Mouse (Mus musculus): Measurements from ENCODE around the gene Cntnap5b. TPM values are rescaled to one million over a fixed set of nuclear protein-coding genes. Genes with fewer than 3 reads are reported as not detected.

The Cntnap5b gene
- polyA plus RNA-seq, 1 experiment, result 56.1 TPM

GRCm38 (mm10) chr1:100180050-100180449, 407.5 kb downstream of the Cntnap5b start:
- TF ChIP-seq POLR2A (IDR thresholded peaks at IDR 0.05; ENCODE audit: control insufficient read depth, low read depth, low read length), result no peak
- no peak for TF ChIP-seq CTCF (IDR thresholded peaks at IDR 0.05; ENCODE audit: control insufficient read depth, insufficient read depth, insufficient replicate concordance, low read depth, low read length)
- no peak overlapping the region for H3K4me3 ChIP-seq (ENCODE audit: control insufficient read depth, low read depth, low read length)
- no peaks in the 10 kb centered on the region for H3K27me3 ChIP-seq (ENCODE audit: control insufficient read depth, insufficient read depth, low read length)
- no peaks in the 10 kb centered on the region for H3K4me1 ChIP-seq (ENCODE audit: control insufficient read depth, insufficient read depth, low read length)
- no peak overlapping the region for H3K27ac ChIP-seq (ENCODE audit: control insufficient read depth, insufficient read depth, low read depth, low read length)
- H3K36me3 ChIP-seq (ENCODE audit: control insufficient read depth, insufficient read depth, low read length), result no peaks in the 10 kb centered on the region

GRCm38 (mm10) chr1:100231980-100232608, 459.5 kb downstream of the Cntnap5b start:
- Histone ChIP-seq H3K27ac (ENCODE audit: control insufficient read depth, insufficient read depth, low read depth, low read length) (no peak overlapping the region), H3K27me3 (ENCODE audit: control insufficient read depth, insufficient read depth, low read length) (no peaks in the 10 kb centered on the region), H3K4me3 (ENCODE audit: control insufficient read depth, low read depth, low read length) (no peak overlapping the region), H3K4me1 (ENCODE audit: control insufficient read depth, insufficient read depth, low read length) (no peaks in the 10 kb centered on the region), H3K36me3 (ENCODE audit: control insufficient read depth, insufficient read depth, low read length) (no peaks in the 10 kb centered on the region)
- TF ChIP-seq CTCF (IDR thresholded peaks at IDR 0.05; ENCODE audit: control insufficient read depth, insufficient read depth, insufficient replicate concordance, low read depth, low read length) (no peak), POLR2A (IDR thresholded peaks at IDR 0.05; ENCODE audit: control insufficient read depth, low read depth, low read length) (no peak)

- no peaks in the 10 kb centered on the region for H3K4me1 ChIP-seq (ENCODE audit: control insufficient read depth, insufficient read depth, low read length)
- no peaks in the 10 kb centered on the region for H3K27me3 ChIP-seq (ENCODE audit: control insufficient read depth, insufficient read depth, low read length)
- TF ChIP-seq POLR2A (IDR thresholded peaks at IDR 0.05; ENCODE audit: control insufficient read depth, low read depth, low read length) (no peak), CTCF (IDR thresholded peaks at IDR 0.05; ENCODE audit: control insufficient read depth, insufficient read depth, insufficient replicate concordance, low read depth, low read length) (no peak)
- H3K36me3 ChIP-seq (ENCODE audit: control insufficient read depth, insufficient read depth, low read length), result no peaks in the 10 kb centered on the region
- peak overlapping the region; percentile 75 for H3K4me3 ChIP-seq (ENCODE audit: control insufficient read depth, low read depth, low read length)
- H3K27ac ChIP-seq (ENCODE audit: control insufficient read depth, insufficient read depth, low read depth, low read length), result no peak overlapping the region
These were observed 479.4 kb downstream of the Cntnap5b start for GRCm38 (mm10) chr1:100251964-100252363.

GRCm38 (mm10) chr1:100310687-100311086, 538.1 kb downstream of the Cntnap5b start:
- TF ChIP-seq POLR2A (IDR thresholded peaks at IDR 0.05; ENCODE audit: control insufficient read depth, low read depth, low read length) (no peak), CTCF (IDR thresholded peaks at IDR 0.05; ENCODE audit: control insufficient read depth, insufficient read depth, insufficient replicate concordance, low read depth, low read length) (no peak)
- Histone ChIP-seq H3K36me3 (ENCODE audit: control insufficient read depth, insufficient read depth, low read length) (no peaks in the 10 kb centered on the region), H3K4me1 (ENCODE audit: control insufficient read depth, insufficient read depth, low read length) (no peaks in the 10 kb centered on the region), H3K4me3 (ENCODE audit: control insufficient read depth, low read depth, low read length) (no peak overlapping the region), H3K27me3 (ENCODE audit: control insufficient read depth, insufficient read depth, low read length) (no peaks in the 10 kb centered on the region), H3K27ac (ENCODE audit: control insufficient read depth, insufficient read depth, low read depth, low read length) (no peak overlapping the region)

- TF ChIP-seq CTCF (IDR thresholded peaks at IDR 0.05; ENCODE audit: control insufficient read depth, insufficient read depth, insufficient replicate concordance, low read depth, low read length), result no peak
- TF ChIP-seq POLR2A (IDR thresholded peaks at IDR 0.05; ENCODE audit: control insufficient read depth, low read depth, low read length), result no peak
- no peaks in the 10 kb centered on the region for H3K36me3 ChIP-seq (ENCODE audit: control insufficient read depth, insufficient read depth, low read length)
- no peak overlapping the region for H3K4me3 ChIP-seq (ENCODE audit: control insufficient read depth, low read depth, low read length)
- H3K4me1 ChIP-seq (ENCODE audit: control insufficient read depth, insufficient read depth, low read length), result no peaks in the 10 kb centered on the region
- no peak overlapping the region for H3K27ac ChIP-seq (ENCODE audit: control insufficient read depth, insufficient read depth, low read depth, low read length)
- no peaks in the 10 kb centered on the region for H3K27me3 ChIP-seq (ENCODE audit: control insufficient read depth, insufficient read depth, low read length)
These were observed 558.5 kb downstream of the Cntnap5b start for GRCm38 (mm10) chr1:100331066-100331465.

- no peak for TF ChIP-seq POLR2A (IDR thresholded peaks at IDR 0.05; ENCODE audit: control insufficient read depth, low read depth, low read length)
- TF ChIP-seq CTCF (IDR thresholded peaks at IDR 0.05; ENCODE audit: control insufficient read depth, insufficient read depth, insufficient replicate concordance, low read depth, low read length), result no peak
- H3K27ac ChIP-seq (ENCODE audit: control insufficient read depth, insufficient read depth, low read depth, low read length), result no peak overlapping the region
- H3K4me1 ChIP-seq (ENCODE audit: control insufficient read depth, insufficient read depth, low read length), result no peaks in the 10 kb centered on the region
- H3K27me3 ChIP-seq (ENCODE audit: control insufficient read depth, insufficient read depth, low read length), result no peaks in the 10 kb centered on the region
- no peaks in the 10 kb centered on the region for H3K36me3 ChIP-seq (ENCODE audit: control insufficient read depth, insufficient read depth, low read length)
- H3K4me3 ChIP-seq (ENCODE audit: control insufficient read depth, low read depth, low read length), result no peak overlapping the region
These were observed 597.0 kb downstream of the Cntnap5b start for GRCm38 (mm10) chr1:100369415-100370113.

- no peak overlapping the region for H3K4me3 ChIP-seq (ENCODE audit: control insufficient read depth, low read depth, low read length)
- TF ChIP-seq CTCF (IDR thresholded peaks at IDR 0.05; ENCODE audit: control insufficient read depth, insufficient read depth, insufficient replicate concordance, low read depth, low read length) (no peak), POLR2A (IDR thresholded peaks at IDR 0.05; ENCODE audit: control insufficient read depth, low read depth, low read length) (no peak)
- no peaks in the 10 kb centered on the region for H3K4me1 ChIP-seq (ENCODE audit: control insufficient read depth, insufficient read depth, low read length)
- no peaks in the 10 kb centered on the region for H3K27me3 ChIP-seq (ENCODE audit: control insufficient read depth, insufficient read depth, low read length)
- no peak overlapping the region for H3K27ac ChIP-seq (ENCODE audit: control insufficient read depth, insufficient read depth, low read depth, low read length)
- no peaks in the 10 kb centered on the region for H3K36me3 ChIP-seq (ENCODE audit: control insufficient read depth, insufficient read depth, low read length)
These were observed 613.7 kb downstream of the Cntnap5b start for GRCm38 (mm10) chr1:100386252-100386651.
